Mouse (Mus musculus): ENCODE measurements at regions not wholly inside any gene's neighbourhood (a gene's known extent, or its start where the extent isn't known, plus 50 kb on each side); places are given as distances from the start of the nearest gene placed in this dataset.
A peak's percentile ranks its signal among the peaks of the same experiment; 100 is the strongest.

- no peak for DNase-seq
Measured at GRCm38 (mm10) chr1:125488915-125489730, 53.6 kb upstream of the Actr3 start.

DNA sequence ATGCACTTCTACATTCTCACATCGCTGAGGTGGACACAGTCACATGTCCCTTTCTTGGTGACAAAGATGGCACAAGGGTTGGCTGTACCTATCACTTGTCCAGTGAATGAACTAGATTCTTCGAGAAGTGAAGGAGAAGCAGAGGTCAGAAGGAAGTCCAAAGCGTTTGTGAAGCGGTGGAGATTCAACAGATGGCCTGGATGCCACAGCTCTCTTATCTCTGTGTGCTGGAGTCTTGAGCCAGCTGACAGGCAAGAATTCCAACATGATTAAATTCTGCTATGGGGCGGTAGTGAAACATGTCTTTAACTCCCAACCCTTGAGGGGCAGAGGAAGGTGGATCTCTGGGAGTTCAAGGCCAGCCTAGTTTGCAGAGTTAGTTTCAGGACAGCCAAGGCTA, 55.5 kb upstream of the Actr3 start:
- no peak for DNase-seq

DNA sequence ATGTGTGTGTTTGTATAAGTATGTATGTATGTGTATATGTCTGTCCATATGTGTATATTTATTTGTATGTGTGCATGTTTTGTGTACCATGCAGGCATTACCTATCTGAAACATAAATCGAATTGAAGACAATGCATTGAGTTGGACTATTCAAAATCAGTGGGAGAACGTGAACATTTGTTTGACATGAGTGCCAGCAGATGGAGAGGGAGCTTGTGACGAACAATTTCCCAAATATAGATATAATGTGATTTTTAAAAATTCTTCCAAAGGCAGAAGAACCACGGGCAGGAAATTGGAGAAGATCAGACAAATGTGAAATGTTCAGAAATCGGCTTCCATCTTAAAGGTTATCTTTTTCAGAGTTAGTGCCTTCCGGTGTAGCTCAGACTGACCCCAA, 59.1 kb upstream of the Actr3 start:
- no peak for DNase-seq

- peak; percentile 79 for DNase-seq
Measured at GRCm38 (mm10) chr1:125495320-125496083, 60.0 kb upstream of the Actr3 start.

- DNase-seq = no peak
Measured at GRCm38 (mm10) chr1:125497006-125497405, 61.5 kb upstream of the Actr3 start.

DNA sequence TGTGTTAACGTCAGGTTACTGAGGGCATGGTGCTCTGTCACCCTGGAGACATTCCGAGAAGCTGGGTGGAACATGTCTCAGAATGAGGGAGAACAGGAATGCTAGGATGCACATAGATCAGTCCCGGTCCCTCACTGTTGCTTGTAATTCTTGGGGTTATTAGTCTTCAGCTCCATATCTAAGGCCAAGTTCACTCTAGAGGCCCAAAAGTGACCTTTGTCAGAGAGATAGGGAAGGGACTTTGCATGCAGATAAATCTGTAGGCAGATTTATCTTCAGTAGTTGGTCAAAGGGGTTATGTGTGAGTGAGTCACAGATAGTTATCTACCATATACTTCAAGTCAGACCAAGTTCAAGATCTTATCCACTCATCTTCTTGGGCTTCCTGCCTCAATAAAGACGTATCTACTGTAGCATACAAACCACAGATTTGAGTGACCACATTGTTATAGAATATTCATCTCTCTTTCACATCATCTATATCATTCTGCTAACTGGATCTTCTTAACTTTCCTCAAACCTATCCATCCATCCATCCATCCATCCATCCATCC, 58.4 kb upstream of the Slc35f5 start:
- DNase-seq = no peak

DNA sequence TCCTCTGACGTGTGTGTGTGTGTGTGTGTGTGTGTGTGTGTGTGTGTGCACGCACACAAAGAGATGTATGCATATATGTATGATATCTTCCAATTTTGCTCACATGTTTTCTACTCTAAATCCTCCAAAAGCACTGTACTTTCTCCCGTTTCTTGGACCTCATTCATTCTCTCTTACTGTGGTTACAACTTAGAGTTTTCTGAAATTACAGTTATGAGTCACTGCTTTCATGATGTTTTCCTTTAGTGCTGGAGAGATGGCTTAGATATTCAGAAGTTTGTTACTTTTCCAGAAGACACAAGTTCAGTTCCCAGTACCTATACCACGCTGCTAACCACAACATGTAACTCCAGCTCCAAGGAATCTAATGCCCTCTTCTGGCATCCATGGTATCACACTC, 56.5 kb upstream of the Slc35f5 start:
- DNase-seq = no peak

GRCm38 (mm10) chr1:125507786-125508514, 52.4 kb upstream of the Slc35f5 start:
- no peak for DNase-seq

DNA sequence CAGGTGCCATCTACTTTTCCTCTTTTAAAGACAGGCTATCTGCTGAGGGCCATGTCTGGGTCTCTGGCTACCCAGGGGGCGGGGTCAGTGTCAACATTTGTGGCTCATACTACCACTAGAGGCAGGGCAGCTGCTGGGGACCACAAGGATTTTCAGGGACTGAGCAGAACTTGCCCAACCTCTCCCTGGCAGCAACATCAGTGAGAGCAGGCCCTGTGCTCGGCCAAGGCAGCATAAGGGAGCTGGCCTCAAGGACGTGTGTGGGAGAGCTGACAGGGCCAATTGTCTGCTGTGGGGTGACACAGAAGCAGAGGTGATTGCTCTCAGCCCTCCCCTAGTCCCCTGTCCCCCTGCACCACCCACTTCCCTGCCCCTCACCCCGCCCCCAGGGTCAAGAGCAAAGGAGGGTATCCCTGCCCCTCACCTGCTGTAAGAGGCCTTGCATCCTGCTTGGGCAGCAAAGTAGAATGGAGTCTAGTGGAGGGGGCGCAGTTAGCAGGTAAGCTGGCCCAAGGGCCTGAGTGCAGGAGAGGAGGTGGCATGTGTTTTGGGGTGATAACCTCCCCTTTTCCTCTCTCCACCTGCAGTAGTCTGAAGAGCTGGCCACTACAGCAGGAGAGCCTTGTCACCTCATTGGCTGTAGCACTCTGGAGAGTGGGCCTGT, 51.7 kb upstream of the Slc35f5 start:
- peak; percentile 94 for DNase-seq

Measured in heart, adult 11 months (tissue).